Mouse (Mus musculus): ENCODE results near the gene Tmcc3.
"Not testable (repeated sequence)": the region's sequence is repeated elsewhere in the genome, so short reads cannot be mapped to it uniquely, and the experiment has no call there.

The Tmcc3 gene

GRCm38 (mm10) chr10:94515583-94515982, 203.8 kb downstream of the Tmcc3 start:
- DNase-seq (ENCODE audit: low spot score): no peak

GRCm38 (mm10) chr10:94519887-94520286, 208.1 kb downstream of the Tmcc3 start:
- no peak for DNase-seq (ENCODE audit: low spot score)

GRCm38 (mm10) chr10:94520306-94521106, 208.8 kb downstream of the Tmcc3 start:
- DNase-seq (ENCODE audit: low spot score): no peak

- no peak for DNase-seq (ENCODE audit: low spot score)
Measured at GRCm38 (mm10) chr10:94521107-94521401, 209.3 kb downstream of the Tmcc3 start.

- no peak for DNase-seq (ENCODE audit: low spot score)
Measured at GRCm38 (mm10) chr10:94521776-94522175, 210.0 kb downstream of the Tmcc3 start.

GRCm38 (mm10) chr10:94523297-94523696, 211.5 kb downstream of the Tmcc3 start:
- no peak for DNase-seq (ENCODE audit: low spot score)

GRCm38 (mm10) chr10:94523711-94524156, 212.0 kb downstream of the Tmcc3 start:
- peak; percentile 61 for DNase-seq (ENCODE audit: low spot score)

- no peak for DNase-seq (ENCODE audit: low spot score)
Measured at GRCm38 (mm10) chr10:94524966-94525365, 213.2 kb downstream of the Tmcc3 start.

GRCm38 (mm10) chr10:94525784-94526183, 214.0 kb downstream of the Tmcc3 start:
- DNase-seq (ENCODE audit: low spot score): no peak

- no peak for DNase-seq (ENCODE audit: low spot score)
Measured at GRCm38 (mm10) chr10:94526834-94527233, 215.1 kb downstream of the Tmcc3 start.

- DNase-seq (ENCODE audit: low spot score): no peak
Measured at GRCm38 (mm10) chr10:94527248-94527647, 215.5 kb downstream of the Tmcc3 start.

GRCm38 (mm10) chr10:94530079-94530478, 218.3 kb downstream of the Tmcc3 start:
- DNase-seq (ENCODE audit: low spot score): no peak

- DNase-seq (ENCODE audit: low spot score): no peak
Measured at GRCm38 (mm10) chr10:94531482-94531881, 219.7 kb downstream of the Tmcc3 start.

GRCm38 (mm10) chr10:94533081-94533724, 221.5 kb downstream of the Tmcc3 start:
- DNase-seq (ENCODE audit: low spot score): no peak

- DNase-seq (ENCODE audit: low spot score): not testable (repeated sequence)
Measured at GRCm38 (mm10) chr10:94538623-94539022, 226.9 kb downstream of the Tmcc3 start.

GRCm38 (mm10) chr10:94540241-94540640, 228.5 kb downstream of the Tmcc3 start:
- DNase-seq (ENCODE audit: low spot score): no peak

- no peak for DNase-seq (ENCODE audit: low spot score)
Measured at GRCm38 (mm10) chr10:94543956-94544355, 232.2 kb downstream of the Tmcc3 start.

GRCm38 (mm10) chr10:94544803-94545202, 233.1 kb downstream of the Tmcc3 start:
- DNase-seq (ENCODE audit: low spot score): no peak

GRCm38 (mm10) chr10:94545259-94546019, 233.7 kb downstream of the Tmcc3 start:
- peak; percentile 33 for DNase-seq (ENCODE audit: low spot score)

GRCm38 (mm10) chr10:94546617-94547016, 234.9 kb downstream of the Tmcc3 start:
- no peak for DNase-seq (ENCODE audit: low spot score)

GRCm38 (mm10) chr10:94549511-94550232, 237.9 kb downstream of the Tmcc3 start:
- DNase-seq (ENCODE audit: low spot score): no peak

GRCm38 (mm10) chr10:94550649-94551048, 238.9 kb downstream of the Tmcc3 start:
- DNase-seq (ENCODE audit: low spot score): no peak
